Mouse (Mus musculus) MEL (cell line): ENCODE data around the gene Pianp. TPM values are rescaled to one million over a fixed set of nuclear protein-coding genes. Genes with fewer than 3 reads are reported as not detected.
A peak's percentile ranks its signal among the peaks of the same experiment; 100 is the strongest.

Source experiments
- DNase-seq: peaks from one replicate; pipeline ENCODE4 v3.0.0; 2011; ENCODE audit warnings: low read depth, low spot score
- H3K27ac ChIP-seq: 2 replicates; pipeline ENCODE4 v1.5.1; 2012; ENCODE audit warnings: low read depth, mild to moderate bottlenecking, control low read depth, low read length, moderate library complexity; ENCODE audit not compliant: control insufficient read depth
- H3K27me3 ChIP-seq, 2 experiments: fragments of 150-350 bp in 1 of 2; sonication (generic) in 1 of 2; 2 replicates each; pipeline ENCODE4 v1.6.1; 2012; ENCODE audit warnings: low read length in 2 of 2, mild to moderate bottlenecking in 2 of 2, improper control_type of control experiment in 1 of 2, moderate library complexity in 1 of 2; ENCODE audit not compliant: insufficient read depth in 2 of 2, control insufficient read depth in 1 of 2
- H3K36me3 ChIP-seq, 2 experiments: 2 replicates each; pipeline ENCODE4 v1.6.1; 2012 to 2014; ENCODE audit warnings: low read length in 2 of 2, improper control_type of control experiment in 1 of 2, inconsistent platforms in 1 of 2, mild to moderate bottlenecking in 1 of 2; ENCODE audit not compliant: insufficient read depth in 2 of 2, control insufficient read depth in 1 of 2
- H3K4me1 ChIP-seq, 2 experiments: fragments of 150-350 bp in 1 of 2; sonication (generic) in 1 of 2; 2 replicates each; pipeline ENCODE4 v1.6.1; 2012; ENCODE audit warnings: low read length in 2 of 2, improper control_type of control experiment in 1 of 2, mild to moderate bottlenecking in 1 of 2; ENCODE audit not compliant: insufficient read depth in 2 of 2, control insufficient read depth in 1 of 2
- H3K4me3 ChIP-seq, 2 experiments: fragments of 150-350 bp in 1 of 2; sonication (generic) in 1 of 2; 2 replicates each; pipeline ENCODE4 v1.5.1; 2012; ENCODE audit warnings: low read depth in 2 of 2, low read length in 2 of 2, mild to moderate bottlenecking in 2 of 2, moderate library complexity in 2 of 2, control low read depth in 1 of 2, improper control_type of control experiment in 1 of 2; ENCODE audit not compliant: control insufficient read depth in 1 of 2, insufficient read depth in 1 of 2
- H3K79me2 ChIP-seq: 2 replicates; pipeline ENCODE4 v1.6.1; 2012; ENCODE audit warnings: mild to moderate bottlenecking, low read length, moderate library complexity; ENCODE audit not compliant: control insufficient read depth, poor library complexity, insufficient read depth
- H3K9ac ChIP-seq: 2 replicates; pipeline ENCODE4 v1.6.1; 2012; ENCODE audit warnings: low read depth, mild to moderate bottlenecking, control low read depth, low read length, moderate library complexity; ENCODE audit not compliant: control insufficient read depth, poor library complexity, severe bottlenecking
- H3K9me3 ChIP-seq: fragments of 150-350 bp; sonication (generic); replicated peaks from 2 replicates; pipeline ENCODE4 v1.6.1; 2012; ENCODE audit warnings: mild to moderate bottlenecking, low read length, improper control_type of control experiment, moderate library complexity; ENCODE audit not compliant: insufficient read depth
- BHLHE40 ChIP-seq: IDR thresholded peaks from 2 replicates; pipeline ENCODE4 v1.6.1; 2012; ENCODE audit warnings: low read depth, mild to moderate bottlenecking, inconsistent platforms, low read length, improper control_type of control experiment, borderline replicate concordance
- CHD1 ChIP-seq: IDR thresholded peaks from 2 replicates; pipeline ENCODE4 v1.6.1; 2012; ENCODE audit warnings: low read depth, mild to moderate bottlenecking, inconsistent platforms, low read length, improper control_type of control experiment
- CHD2 ChIP-seq: IDR thresholded peaks from 2 replicates; pipeline ENCODE4 v1.6.1; 2011; ENCODE audit warnings: low read length, improper control_type of control experiment
- E2F4 ChIP-seq: IDR thresholded peaks from 2 replicates; pipeline ENCODE4 v1.6.1; 2011; ENCODE audit warnings: low read depth, low read length, improper control_type of control experiment, borderline replicate concordance
- ELF1 ChIP-seq: IDR thresholded peaks from 2 replicates; pipeline ENCODE4 v1.6.1; 2014; ENCODE audit warnings: low read depth, mild to moderate bottlenecking, inconsistent platforms, low read length, improper control_type of control experiment, moderate library complexity
- EP300 ChIP-seq, 2 experiments: IDR thresholded peaks; 2 replicates each; pipeline ENCODE4 v1.6.1; 2011; ENCODE audit warnings: improper control_type of control experiment in 2 of 2, low read length in 2 of 2, low read depth in 1 of 2, mild to moderate bottlenecking in 1 of 2
- GABPA ChIP-seq: IDR thresholded peaks from 2 replicates; pipeline ENCODE4 v1.6.1; 2012; ENCODE audit warnings: low read depth, mild to moderate bottlenecking, inconsistent platforms, low read length, improper control_type of control experiment, moderate library complexity
- MXI1 ChIP-seq: IDR thresholded peaks from 2 replicates; pipeline ENCODE4 v1.6.1; 2011; ENCODE audit warnings: mild to moderate bottlenecking, low read depth, low read length, improper control_type of control experiment
- MYC ChIP-seq: IDR thresholded peaks from 2 replicates; pipeline ENCODE4 v1.6.1; 2011; ENCODE audit warnings: low read depth, mild to moderate bottlenecking, low read length, improper control_type of control experiment, moderate library complexity
- NELFE ChIP-seq: IDR thresholded peaks from 2 replicates; pipeline ENCODE4 v1.6.1; 2011; ENCODE audit warnings: low read depth, low read length, improper control_type of control experiment
- NRF1 ChIP-seq: IDR thresholded peaks from 2 replicates; pipeline ENCODE4 v1.6.1; 2014; ENCODE audit warnings: low read depth, mild to moderate bottlenecking, inconsistent platforms, low read length, improper control_type of control experiment, moderate library complexity; ENCODE audit not compliant: poor library complexity, insufficient read depth, severe bottlenecking
- POLR2A ChIP-seq, 2 experiments: IDR thresholded peaks; 2 replicates each; pipeline ENCODE4 v1.6.1; 2011 to 2012; ENCODE audit warnings: low read length in 2 of 2, mild to moderate bottlenecking in 2 of 2, control low read depth in 1 of 2, improper control_type of control experiment in 1 of 2, low read depth in 1 of 2, moderate library complexity in 1 of 2; ENCODE audit not compliant: control insufficient read depth in 1 of 2, insufficient read depth in 1 of 2, poor library complexity in 1 of 2
- POLR2AphosphoS2 ChIP-seq: IDR thresholded peaks from 2 replicates; pipeline ENCODE4 v1.6.1; 2011; ENCODE audit warnings: low read length, improper control_type of control experiment
- POLR2AphosphoS5 ChIP-seq: IDR thresholded peaks from 2 replicates; pipeline ENCODE4 v1.6.1; 2012; ENCODE audit warnings: low read depth, borderline replicate concordance, mild to moderate bottlenecking, inconsistent platforms, low read length, moderate library complexity, mixed read lengths
- RAD21 ChIP-seq: IDR thresholded peaks from 2 replicates; pipeline ENCODE4 v1.6.1; 2011; ENCODE audit warnings: mild to moderate bottlenecking, low read depth, low read length, improper control_type of control experiment
- RCOR1 ChIP-seq: IDR thresholded peaks from 2 replicates; pipeline ENCODE4 v1.6.1; 2012; ENCODE audit warnings: low read depth, mild to moderate bottlenecking, inconsistent platforms, low read length, improper control_type of control experiment
- SIN3A ChIP-seq: IDR thresholded peaks from 2 replicates; pipeline ENCODE4 v1.6.1; 2012; ENCODE audit warnings: low read length, improper control_type of control experiment, inconsistent platforms
- SMC3 ChIP-seq: IDR thresholded peaks from 2 replicates; pipeline ENCODE4 v1.6.1; 2011; ENCODE audit warnings: low read depth, low read length, improper control_type of control experiment
- TAL1 ChIP-seq: IDR thresholded peaks from 2 replicates; pipeline ENCODE4 v1.6.1; 2012; ENCODE audit warnings: mild to moderate bottlenecking, inconsistent platforms, low read length, moderate library complexity, mixed read lengths
- TBP ChIP-seq: IDR thresholded peaks from 2 replicates; pipeline ENCODE4 v1.8.0; 2011; ENCODE audit warnings: low read depth, low read length, improper control_type of control experiment
- UBTF ChIP-seq: IDR thresholded peaks from 2 replicates; pipeline ENCODE4 v1.6.1; 2012; ENCODE audit warnings: low read depth, mild to moderate bottlenecking, inconsistent platforms, low read length, improper control_type of control experiment, moderate library complexity, borderline replicate concordance; ENCODE audit not compliant: insufficient read depth
- ZC3H11A ChIP-seq: IDR thresholded peaks from 2 replicates; pipeline ENCODE4 v1.6.1; 2012; ENCODE audit warnings: low read depth, mild to moderate bottlenecking, inconsistent platforms, low read length, improper control_type of control experiment
- ZKSCAN1 ChIP-seq: IDR thresholded peaks from 2 replicates; pipeline ENCODE4 v1.6.1; 2012; ENCODE audit warnings: low read depth, mild to moderate bottlenecking, inconsistent platforms, low read length, improper control_type of control experiment, moderate library complexity
- ZMIZ1 ChIP-seq: IDR thresholded peaks from 2 replicates; pipeline ENCODE4 v1.6.1; 2012; ENCODE audit warnings: low read depth, mild to moderate bottlenecking, inconsistent platforms, low read length, improper control_type of control experiment, moderate library complexity
- ZNF384 ChIP-seq: IDR thresholded peaks from 2 replicates; pipeline ENCODE4 v1.6.1; 2012; ENCODE audit warnings: low read depth, mild to moderate bottlenecking, inconsistent platforms, low read length, improper control_type of control experiment
- polyA plus RNA-seq, 2 experiments: library from polyadenylated mRNA; stranded (reverse) in 1 of 2; unstranded in 1 of 2; fragments of >175 nt in 1 of 2; fragments of >200 nt in 1 of 2; gene quantifications; 2 replicates each; pipeline versions ENCODE4 v1.2.1 to v1.2.4; 2012; ENCODE audit warnings: low replicate concordance in 2 of 2, low read depth in 1 of 2; ENCODE audit not compliant: insufficient read length in 2 of 2, insufficient read depth in 1 of 2, missing spikeins in 1 of 2
- total RNA-seq: library from RNA; depleted of rRNA; stranded (reverse); fragments of 300-350 nt; gene quantifications from 2 replicates; pipeline ENCODE4 v1.2.3, GENCODE M21; 2012

Pianp gene
- total and polyA plus RNA-seq, 3 experiments: 0.19 to 5.5 TPM; not detected in 1

GRCm38 (mm10) chr6:125005086-125005485 lies 8.6 kb downstream of the Pianp start:
- no peak for TF ChIP-seq TAL1
- no peak for TF ChIP-seq CHD2
- peaks cover 14% of the 10 kb centered on the region for H3K79me2 ChIP-seq

DNA sequence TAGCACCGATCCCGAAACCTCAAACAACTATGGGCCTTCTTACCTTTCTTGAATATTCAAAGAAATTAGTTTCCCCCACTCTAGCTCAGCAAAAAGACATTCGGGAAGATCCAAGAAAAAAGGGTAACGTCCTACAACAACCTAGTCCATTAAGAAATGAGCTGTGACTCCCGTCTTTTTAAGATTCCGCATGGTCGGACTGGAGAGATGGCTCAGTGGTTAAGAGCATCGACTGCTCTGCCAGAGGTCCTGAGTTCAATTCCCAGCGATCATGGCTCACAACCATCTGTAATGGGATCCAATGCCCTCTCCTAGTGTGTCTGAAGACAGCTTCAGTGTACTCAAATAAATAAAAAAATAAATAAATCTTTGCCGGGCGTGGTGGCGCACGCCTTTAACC lies 11.6 kb downstream of the Pianp start:
- Histone ChIP-seq H3K4me3 (peak overlapping the region; percentile 65 to 94), H3K9ac (peak overlapping the region; percentile 95), H3K9me3 (no peaks in the 10 kb centered on the region), H3K4me1 (peaks cover 3 to 15% of the 10 kb centered on the region in 2 experiments), H3K36me3 (peaks cover 0 to 28% of the 10 kb centered on the region in 2 experiments; a peak in 2 of 4 replicates), H3K27ac (peak overlapping the region; percentile 98), H3K27me3 (no peaks in the 10 kb centered on the region), H3K79me2 (peaks cover 33% of the 10 kb centered on the region)
- TF ChIP-seq E2F4 (no peak), RCOR1 (no peak), ELF1 (no peak), MYC (peak; percentile 16; the same call in 1 of the 2 replicates), TBP (peak; percentile 97), MXI1 (no peak)
- DNase-seq: peak; percentile 66

More at GRCm38 (mm10) chr6:125005086-125005485, 8.6 kb downstream of the Pianp start:
- Histone ChIP-seq H3K27me3 (no peaks in the 10 kb centered on the region), H3K4me1 (peaks cover 3 to 15% of the 10 kb centered on the region in 2 experiments), H3K36me3 (peaks cover 0 to 19% of the 10 kb centered on the region in 2 experiments; a peak in 2 of 4 replicates), H3K9me3 (no peaks in the 10 kb centered on the region), H3K9ac (no peak overlapping the region), H3K27ac (no peak overlapping the region), H3K4me3 (no peak overlapping the region)
- DNase-seq: no peak

DNA sequence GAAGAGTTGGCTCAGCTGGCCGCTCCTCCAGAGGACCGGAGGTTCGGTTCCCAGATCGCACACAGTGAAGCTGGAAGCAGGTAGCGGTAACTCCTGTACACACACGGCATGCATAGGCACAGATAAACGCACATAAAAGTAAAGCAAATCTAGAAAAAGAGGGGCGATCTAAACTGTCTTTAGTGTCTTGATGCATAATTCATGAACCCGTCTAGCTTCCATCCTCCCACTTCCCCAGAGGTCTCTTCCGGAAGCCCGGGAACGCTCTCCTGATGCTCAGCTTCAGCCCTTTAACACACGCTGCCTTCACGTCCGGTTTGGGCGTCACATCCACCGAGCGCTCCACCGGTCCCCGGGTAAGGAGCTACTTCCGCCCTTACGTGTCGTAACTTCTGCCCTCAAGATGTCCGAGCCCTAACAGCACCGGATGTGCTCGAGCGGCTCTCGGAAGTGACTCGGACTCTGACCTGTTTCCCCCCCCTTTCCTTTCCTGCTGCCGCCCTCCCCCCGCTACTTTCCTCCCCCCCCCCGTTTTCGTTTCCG lies 12.2 kb downstream of the Pianp start:
- H3K9me3 ChIP-seq: no peaks in the 10 kb centered on the region
- H3K27me3 ChIP-seq: no peaks in the 10 kb centered on the region
- peak overlapping the region; percentile 98 for H3K27ac ChIP-seq
- peak overlapping the region; percentile 95 for H3K9ac ChIP-seq
- H3K79me2 ChIP-seq: peaks cover 36% of the 10 kb centered on the region
- peaks cover 0 to 28% of the 10 kb centered on the region in 2 experiments; a peak in 2 of 4 replicates for H3K36me3 ChIP-seq
- H3K4me1 ChIP-seq: peaks cover 3 to 15% of the 10 kb centered on the region in 2 experiments
- H3K4me3 ChIP-seq: peak overlapping the region; percentile 65 to 94
- DNase-seq: peak; percentile 99
- TF ChIP-seq GABPA (no peak), ZNF384 (peak; percentile 91), POLR2A (IDR thresholded peaks at IDR 0.05; ENCODE audit: control insufficient read depth in 1 of 2, insufficient read depth in 1 of 2, low read depth in 1 of 2, low read length in 2 of 2, poor library complexity in 1 of 2) (peak; percentile 32 to 89; a peak in 3 of 4 replicates), SIN3A (peak; percentile 93), ZKSCAN1 (no peak), E2F4 (no peak), ZMIZ1 (peak; percentile 82; the same call in 1 of the 2 replicates), POLR2AphosphoS5 (no peak), ZC3H11A (no peak), POLR2AphosphoS2 (peak; percentile 97; the same call in 1 of the 2 replicates), RAD21 (no peak), NELFE (peak; percentile 82), SMC3 (no peak), EP300 (IDR thresholded peaks at IDR 0.05; ENCODE audit: low read depth in 1 of 2, low read length in 2 of 2) (peak in 1 of 2 experiments; percentile 21; a peak in 1 of 4 replicates), UBTF (no peak), CHD1 (no peak), ELF1 (peak; percentile 99), BHLHE40 (no peak), NRF1 (0 out of 2 replicates have a peak, but pooled peaks have one; percentile 36)
